8 mouse cellular contexts compared by ENCODE assay signal in the genomic region with DNA sequence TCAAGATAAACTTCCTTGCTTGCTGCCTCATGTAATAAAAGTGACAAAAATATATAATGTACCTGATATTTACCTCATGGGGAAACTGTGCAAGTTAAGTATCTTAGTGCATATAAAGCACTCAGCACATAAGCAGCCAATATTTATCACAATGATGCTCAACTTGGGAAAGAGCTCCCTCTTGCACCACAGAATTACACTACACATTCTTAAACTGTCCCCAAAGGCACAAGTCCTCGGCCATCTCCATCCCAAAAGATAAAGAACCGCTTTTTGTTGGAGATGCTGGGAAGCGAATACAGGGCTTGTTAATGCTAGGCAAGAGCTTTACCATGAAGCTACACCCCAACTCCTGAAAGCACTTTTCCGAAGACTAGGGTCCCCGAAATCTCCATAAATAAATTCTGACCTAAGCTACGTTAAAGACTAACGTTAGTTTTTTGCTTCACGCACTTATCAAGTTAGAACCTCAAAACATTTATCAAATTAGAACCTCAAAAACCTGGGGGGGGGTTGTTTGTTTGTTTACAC. TPM values are rescaled to one million over a fixed set of nuclear protein-coding genes. Genes with fewer than 3 reads are reported as not detected.
A peak's percentile ranks its signal among the peaks of the same experiment; 100 is the strongest.
DNase-seq lines count a peak whose midpoint lies in the region; ATAC-seq and TF ChIP-seq lines count a peak whose summit lies in the region.

No protein-coding gene starts in this region.

- WGBS in embryonic facial prominence, embryonic 14.5 days, result 1% methylated on average over 8 of the region's 8 CpGs
- WGBS in hindbrain, postnatal 0 days, result 2% methylated on average over 8 of the region's 8 CpGs
- 3% methylated on average over 8 of the region's 8 CpGs for WGBS in midbrain, embryonic 14.5 days

- peak; percentile 10 for ATAC-seq in CD4-positive, CD25-positive, alpha-beta regulatory T cell, adult 4 months
- ATAC-seq in embryonic facial prominence, embryonic 14.5 days (ENCODE audit: low read depth), result no peak
- ATAC-seq in hindbrain, postnatal 0 days, result no peak
- ATAC-seq in midbrain, embryonic 14.5 days (ENCODE audit: low FRiP score, low TSS enrichment), result no peak
- no peak for ATAC-seq in megakaryocyte-erythroid progenitor cell, adult 5-6 weeks (replicated peaks; ENCODE audit: low FRiP score, low TSS enrichment, poor library complexity, severe bottlenecking)

- peak overlapping the region; percentile 99 for H3K9ac ChIP-seq in embryonic facial prominence, embryonic 14.5 days (ENCODE audit: low read depth, low read length)
- peak overlapping the region; percentile 97 for H3K9ac ChIP-seq in hindbrain, postnatal 0 days (replicated peaks; ENCODE audit: low read length)
- peak overlapping the region; percentile 95 for H3K9ac ChIP-seq in midbrain, embryonic 14.5 days (replicated peaks; ENCODE audit: low read length)

- peaks cover 25% of the 10 kb centered on the region for H3K4me1 ChIP-seq in embryonic facial prominence, embryonic 14.5 days (ENCODE audit: control insufficient read depth, insufficient read depth, low read length)
- H3K4me1 ChIP-seq in hindbrain, postnatal 0 days (ENCODE audit: insufficient read depth, low read length), result peaks cover 25% of the 10 kb centered on the region
- H3K4me1 ChIP-seq in midbrain, embryonic 14.5 days (ENCODE audit: control insufficient read depth, insufficient read depth, low read length), result peaks cover 25% of the 10 kb centered on the region

- DNase-seq in embryo, embryonic 10 days (ENCODE audit: low spot score), result peak; percentile 44
- DNase-seq in embryo, embryonic 9.5 days (ENCODE audit: extremely low spot score), result no peak
- DNase-seq in embryonic facial prominence, embryonic 14.5 days (ENCODE audit: low spot score), result peak; percentile 52
- DNase-seq in hindbrain, postnatal 0 days (ENCODE audit: low spot score), result peak; percentile 53
- peak; percentile 56 for DNase-seq in midbrain, embryonic 14.5 days
- DNase-seq in gastrocnemius, postnatal 10 days, result no peak

- H3K27me3 ChIP-seq in embryonic facial prominence, embryonic 14.5 days (replicated peaks; ENCODE audit: control insufficient read depth, insufficient read depth, low read length), result no peaks in the 10 kb centered on the region
- no peaks in the 10 kb centered on the region for H3K27me3 ChIP-seq in hindbrain, postnatal 0 days (ENCODE audit: insufficient read depth, low read length)
- H3K27me3 ChIP-seq in midbrain, embryonic 14.5 days (ENCODE audit: control insufficient read depth, insufficient read depth, low read length), result no peaks in the 10 kb centered on the region

- peak overlapping the region; percentile 98 for H3K27ac ChIP-seq in embryonic facial prominence, embryonic 14.5 days (replicated peaks; ENCODE audit: low read depth, low read length)
- peak overlapping the region; percentile 97 for H3K27ac ChIP-seq in hindbrain, postnatal 0 days
- no peak overlapping the region for H3K27ac ChIP-seq in midbrain, embryonic 14.5 days (replicated peaks; ENCODE audit: low read depth, low read length)

- no peaks in the 10 kb centered on the region for H3K9me3 ChIP-seq in embryonic facial prominence, embryonic 14.5 days (ENCODE audit: control insufficient read depth, low read length)
- H3K9me3 ChIP-seq in hindbrain, postnatal 0 days (ENCODE audit: low read length), result no peaks in the 10 kb centered on the region
- H3K9me3 ChIP-seq in midbrain, embryonic 14.5 days (ENCODE audit: control insufficient read depth, low read length), result no peaks in the 10 kb centered on the region

- H3K4me2 ChIP-seq in embryonic facial prominence, embryonic 14.5 days (ENCODE audit: low read depth, low read length), result peak overlapping the region; percentile 78
- H3K4me2 ChIP-seq in hindbrain, postnatal 0 days (ENCODE audit: low read depth, low read length), result peak overlapping the region; percentile 73
- H3K4me2 ChIP-seq in midbrain, embryonic 14.5 days (ENCODE audit: low read length), result peak overlapping the region; percentile 93

- TF ChIP-seq CTCF in hindbrain, postnatal 0 days (IDR thresholded peaks at IDR 0.05; ENCODE audit: low read depth), result peak; percentile 61

- H3K4me3 ChIP-seq in embryonic facial prominence, embryonic 14.5 days (ENCODE audit: low read depth, low read length), result peak overlapping the region; percentile 98
- peak overlapping the region; percentile 90 for H3K4me3 ChIP-seq in hindbrain, postnatal 0 days (ENCODE audit: low read length)
- peak overlapping the region; percentile 96 for H3K4me3 ChIP-seq in midbrain, embryonic 14.5 days (replicated peaks; ENCODE audit: low read depth, low read length)

- peaks cover 16% of the 10 kb centered on the region for H3K36me3 ChIP-seq in embryonic facial prominence, embryonic 14.5 days (ENCODE audit: control insufficient read depth, insufficient read depth, low read length)
- H3K36me3 ChIP-seq in hindbrain, postnatal 0 days (ENCODE audit: insufficient read depth, low read length), result no peaks in the 10 kb centered on the region
- peaks cover 11% of the 10 kb centered on the region for H3K36me3 ChIP-seq in midbrain, embryonic 14.5 days (ENCODE audit: control insufficient read depth, insufficient read depth, low read length)

RNA-seq across cellular contexts. Expression of a gene that starts 0.7 kb away (rescaled TPM):
- 100 to 1,000 TPM; 779 to 910 TPM for polyA plus RNA-seq in CD4-positive, CD25-positive, alpha-beta regulatory T cell, adult 4 months (2017; shearing (Covaris generic))
- 511 and 572 TPM in 2 replicates for polyA plus RNA-seq in embryonic facial prominence, embryonic 14.5 days (2014; fragmentation: Nextera tagmentation; extraction: Ambion mirVana)
- 186 and 220 TPM in 2 replicates for total RNA-seq in hindbrain, postnatal 0 days (2014; rRNA removed)
- polyA plus RNA-seq in hindbrain, postnatal 0 days (2015; fragmentation: Nextera tagmentation; extraction: Ambion mirVana), result 559 and 586 TPM in 2 replicates
- 405 and 483 TPM in 2 replicates for polyA plus RNA-seq in midbrain, embryonic 14.5 days (2014; fragmentation: Nextera tagmentation; extraction: Ambion mirVana)
- total RNA-seq in megakaryocyte-erythroid progenitor cell, adult 5-6 weeks (2014; fragmentation: Nextera tagmentation), result 1,038 and 1,202 TPM in 2 replicates
- 483 and 550 TPM in 2 replicates for total RNA-seq in megakaryocyte-erythroid progenitor cell, adult 5-6 weeks (2017)
- total RNA-seq in gastrocnemius, postnatal 10 days (2021), result 100 to 1,000 TPM; 741 to 954 TPM

RNA-seq across cellular contexts. Expression of a gene that starts 0.9 kb away (rescaled TPM):
- polyA plus RNA-seq in CD4-positive, CD25-positive, alpha-beta regulatory T cell, adult 4 months (2017; shearing (Covaris generic)), result 10 to 100 TPM; 15.7 to 21.8 TPM
- polyA plus RNA-seq in embryonic facial prominence, embryonic 14.5 days (2014; fragmentation: Nextera tagmentation; extraction: Ambion mirVana), result 73.1 and 85.5 TPM in 2 replicates
- total RNA-seq in hindbrain, postnatal 0 days (2014; rRNA removed), result 129 and 133 TPM in 2 replicates
- polyA plus RNA-seq in hindbrain, postnatal 0 days (2015; fragmentation: Nextera tagmentation; extraction: Ambion mirVana), result 60.2 and 61.9 TPM in 2 replicates
- polyA plus RNA-seq in midbrain, embryonic 14.5 days (2014; fragmentation: Nextera tagmentation; extraction: Ambion mirVana), result 72.6 and 75.2 TPM in 2 replicates
- 29.8 and 30.8 TPM in 2 replicates for total RNA-seq in megakaryocyte-erythroid progenitor cell, adult 5-6 weeks (2014; fragmentation: Nextera tagmentation)
- total RNA-seq in megakaryocyte-erythroid progenitor cell, adult 5-6 weeks (2017), result 16.4 and 20.6 TPM in 2 replicates
- total RNA-seq in gastrocnemius, postnatal 10 days (2021), result 10 to 100 TPM; 26.8 to 31.2 TPM

RNA-seq across cellular contexts. Expression of a gene that starts 20.5 kb away (rescaled TPM):
- polyA plus RNA-seq in CD4-positive, CD25-positive, alpha-beta regulatory T cell, adult 4 months (2017; shearing (Covaris generic)), result 10 to 100 TPM; 24.1 to 32.9 TPM
- polyA plus RNA-seq in embryonic facial prominence, embryonic 14.5 days (2014; fragmentation: Nextera tagmentation; extraction: Ambion mirVana), result 17.7 and 20.2 TPM in 2 replicates
- total RNA-seq in hindbrain, postnatal 0 days (2014; rRNA removed), result 13.6 and 14.6 TPM in 2 replicates
- polyA plus RNA-seq in hindbrain, postnatal 0 days (2015; fragmentation: Nextera tagmentation; extraction: Ambion mirVana), result 10.4 TPM in 2 replicates
- polyA plus RNA-seq in midbrain, embryonic 14.5 days (2014; fragmentation: Nextera tagmentation; extraction: Ambion mirVana), result 11.5 and 13.6 TPM in 2 replicates
- total RNA-seq in megakaryocyte-erythroid progenitor cell, adult 5-6 weeks (2014; fragmentation: Nextera tagmentation), result 11.5 and 12.5 TPM in 2 replicates
- 11.2 and 12.5 TPM in 2 replicates for total RNA-seq in megakaryocyte-erythroid progenitor cell, adult 5-6 weeks (2017)
- 10 to 100 TPM; 12.4 to 12.9 TPM for total RNA-seq in gastrocnemius, postnatal 10 days (2021)

RNA-seq across cellular contexts. Expression of a gene that starts 49.3 kb away (rescaled TPM):
- polyA plus RNA-seq in CD4-positive, CD25-positive, alpha-beta regulatory T cell, adult 4 months (2017; shearing (Covaris generic)), result 1 to 10 TPM; 4.8 to 7.8 TPM
- polyA plus RNA-seq in embryonic facial prominence, embryonic 14.5 days (2014; fragmentation: Nextera tagmentation; extraction: Ambion mirVana), result 20.7 and 22.6 TPM in 2 replicates
- 3.8 and 5.3 TPM in 2 replicates for total RNA-seq in hindbrain, postnatal 0 days (2014; rRNA removed)
- 5.4 and 6.1 TPM in 2 replicates for polyA plus RNA-seq in hindbrain, postnatal 0 days (2015; fragmentation: Nextera tagmentation; extraction: Ambion mirVana)
- 5.3 and 10.5 TPM in 2 replicates for polyA plus RNA-seq in midbrain, embryonic 14.5 days (2014; fragmentation: Nextera tagmentation; extraction: Ambion mirVana)
- 49.4 and 50.1 TPM in 2 replicates for total RNA-seq in megakaryocyte-erythroid progenitor cell, adult 5-6 weeks (2014; fragmentation: Nextera tagmentation)
- 23.0 and 35.2 TPM in 2 replicates for total RNA-seq in megakaryocyte-erythroid progenitor cell, adult 5-6 weeks (2017)
- 1 to 10 TPM; 2.2 to 3.6 TPM for total RNA-seq in gastrocnemius, postnatal 10 days (2021)

RNA-seq across cellular contexts. Expression of a gene that starts 49.4 kb away (rescaled TPM):
- 1 to 10 TPM; 6.6 to 10.0 TPM for polyA plus RNA-seq in CD4-positive, CD25-positive, alpha-beta regulatory T cell, adult 4 months (2017; shearing (Covaris generic))
- 60.4 and 62.7 TPM in 2 replicates for polyA plus RNA-seq in embryonic facial prominence, embryonic 14.5 days (2014; fragmentation: Nextera tagmentation; extraction: Ambion mirVana)
- total RNA-seq in hindbrain, postnatal 0 days (2014; rRNA removed), result 85.9 and 88.7 TPM in 2 replicates
- polyA plus RNA-seq in hindbrain, postnatal 0 days (2015; fragmentation: Nextera tagmentation; extraction: Ambion mirVana), result 59.4 and 63.3 TPM in 2 replicates
- polyA plus RNA-seq in midbrain, embryonic 14.5 days (2014; fragmentation: Nextera tagmentation; extraction: Ambion mirVana), result 55.0 and 66.4 TPM in 2 replicates
- total RNA-seq in megakaryocyte-erythroid progenitor cell, adult 5-6 weeks (2014; fragmentation: Nextera tagmentation), result 26.4 and 31.7 TPM in 2 replicates
- total RNA-seq in megakaryocyte-erythroid progenitor cell, adult 5-6 weeks (2017), result 15.0 and 26.1 TPM in 2 replicates
- total RNA-seq in gastrocnemius, postnatal 10 days (2021), result 10 to 100 TPM; 53.7 to 55.1 TPM

Comparison
In these comparisons a context has a peak if more than half of its experiments do, and no peak if none do; other contexts are left out.
1. DNase-seq: peak in embryo, embryonic 10 days (single experiment), embryonic facial prominence, embryonic 14.5 days (single experiment), hindbrain, postnatal 0 days (single experiment) and midbrain, embryonic 14.5 days (single experiment); none in embryo, embryonic 9.5 days (single experiment) and gastrocnemius, postnatal 10 days (single experiment).
2. Peak in every context shown above with its lines, with median percentiles within 50 percentile points of each other: H3K4me2 ChIP-seq, H3K4me3 ChIP-seq and H3K9ac ChIP-seq.